Mouse (Mus musculus) bone marrow macrophage, adult 2 months (primary cell): Measurements from ENCODE around the gene Zgpat. TPM values are rescaled to one million over a fixed set of nuclear protein-coding genes. Genes with fewer than 3 reads are reported as not detected.
A peak's percentile ranks its signal among the peaks of the same experiment; 100 is the strongest.

Source experiments
- H3K27ac ChIP-seq: 2 replicates; pipeline ENCODE4 v1.5.1; 2012; ENCODE audit warnings: low read depth, low read length; ENCODE audit not compliant: insufficient read depth
- H3K4me1 ChIP-seq: 2 replicates; pipeline ENCODE4 v1.6.1; 2012; ENCODE audit warnings: low read length; ENCODE audit not compliant: control insufficient read depth, insufficient read depth
- H3K4me3 ChIP-seq: 2 replicates; pipeline ENCODE4 v1.5.1; 2012; ENCODE audit warnings: mild to moderate bottlenecking, low read length, moderate library complexity; ENCODE audit not compliant: insufficient read depth
- CTCF ChIP-seq: IDR thresholded peaks from 2 replicates; pipeline ENCODE4 v1.5.1; 2012; ENCODE audit warnings: low read depth, mild to moderate bottlenecking, low read length, moderate library complexity
- POLR2A ChIP-seq: IDR thresholded peaks from 2 replicates; pipeline ENCODE4 v1.6.1; 2012; ENCODE audit warnings: mild to moderate bottlenecking, low read depth, low read length, borderline replicate concordance
- polyA plus RNA-seq: library from polyadenylated mRNA; stranded (reverse); fragments of >200 nt; gene quantifications from 2 replicates; pipeline ENCODE4 v1.2.4, GENCODE M21; 2012; ENCODE audit not compliant: missing spikeins, insufficient read depth, insufficient read length

The Zgpat gene
- polyA plus RNA-seq, 1 experiment: 22.5 TPM

GRCm38 (mm10) chr2:181397207-181397761 lies 32.6 kb downstream of the Zgpat start:
- TF ChIP-seq CTCF (no peak), POLR2A (no peak)
- no peak overlapping the region for H3K27ac ChIP-seq
- no peak overlapping the region for H3K4me3 ChIP-seq
- H3K4me1 ChIP-seq: no peaks in the 10 kb centered on the region

GRCm38 (mm10) chr2:181401497-181401896 lies 36.8 kb downstream of the Zgpat start:
- Histone ChIP-seq H3K27ac (no peak overlapping the region), H3K4me3 (no peak overlapping the region), H3K4me1 (no peaks in the 10 kb centered on the region)
- TF ChIP-seq CTCF: no peak
- TF ChIP-seq POLR2A: no peak

- no peak overlapping the region for H3K27ac ChIP-seq
- H3K4me1 ChIP-seq: no peaks in the 10 kb centered on the region
- TF ChIP-seq CTCF: no peak
- no peak for TF ChIP-seq POLR2A
- no peak overlapping the region for H3K4me3 ChIP-seq
Observed at GRCm38 (mm10) chr2:181403722-181404121, 39.0 kb downstream of the Zgpat start.

GRCm38 (mm10) chr2:181409643-181410042 lies 44.9 kb downstream of the Zgpat start:
- Histone ChIP-seq H3K4me3 (no peak overlapping the region), H3K4me1 (peaks cover 18% of the 10 kb centered on the region), H3K27ac (no peak overlapping the region)
- no peak for TF ChIP-seq POLR2A
- TF ChIP-seq CTCF: no peak

- H3K4me1 ChIP-seq: peaks cover 20% of the 10 kb centered on the region
- no peak overlapping the region for H3K27ac ChIP-seq
- no peak overlapping the region for H3K4me3 ChIP-seq
- TF ChIP-seq POLR2A: no peak
- TF ChIP-seq CTCF: peak; percentile 86
Observed at GRCm38 (mm10) chr2:181410760-181411473, 46.2 kb downstream of the Zgpat start.

GRCm38 (mm10) chr2:181413141-181413540 lies 48.4 kb downstream of the Zgpat start:
- no peak overlapping the region for H3K27ac ChIP-seq
- no peak for TF ChIP-seq CTCF
- TF ChIP-seq POLR2A: no peak
- H3K4me1 ChIP-seq: peaks cover 20% of the 10 kb centered on the region
- H3K4me3 ChIP-seq: no peak overlapping the region

GRCm38 (mm10) chr2:181415945-181416344 lies 51.2 kb downstream of the Zgpat start:
- Histone ChIP-seq H3K4me3 (no peak overlapping the region), H3K4me1 (peaks cover 7% of the 10 kb centered on the region; the same call in 1 of the 2 replicates), H3K27ac (no peak overlapping the region)
- TF ChIP-seq POLR2A (no peak), CTCF (no peak)

GRCm38 (mm10) chr2:181419359-181419758 lies 54.6 kb downstream of the Zgpat start:
- no peak overlapping the region for H3K4me3 ChIP-seq
- no peak overlapping the region for H3K27ac ChIP-seq
- 0 out of 2 replicates have a peak, but pooled peaks cover 2% of the 10 kb centered on the region for H3K4me1 ChIP-seq
- TF ChIP-seq CTCF: no peak
- no peak for TF ChIP-seq POLR2A

GRCm38 (mm10) chr2:181420426-181420825 lies 55.7 kb downstream of the Zgpat start:
- H3K4me1 ChIP-seq: 0 out of 2 replicates have a peak, but pooled peaks cover 2% of the 10 kb centered on the region
- H3K27ac ChIP-seq: no peak overlapping the region
- no peak for TF ChIP-seq CTCF
- no peak for TF ChIP-seq POLR2A

GRCm38 (mm10) chr2:181420903-181421638 lies 56.3 kb downstream of the Zgpat start:
- H3K4me3 ChIP-seq: no peak overlapping the region
- H3K27ac ChIP-seq: no peak overlapping the region
- no peaks in the 10 kb centered on the region for H3K4me1 ChIP-seq
- no peak for TF ChIP-seq POLR2A
- TF ChIP-seq CTCF: no peak

More at GRCm38 (mm10) chr2:181420426-181420825, 55.7 kb downstream of the Zgpat start:
- no peak overlapping the region for H3K4me3 ChIP-seq
